Mouse (Mus musculus): ENCODE measurements around the gene Zfp882.

- no peak for TF ChIP-seq CTCF (IDR thresholded peaks at IDR 0.05)
- TF ChIP-seq POLR2A (IDR thresholded peaks at IDR 0.05; ENCODE audit: insufficient read depth, low read depth, low read length), result no peak
These were observed 46.3 kb downstream of the Zfp882 start for GRCm38 (mm10) chr8:71954666-71955065.
